Mouse (Mus musculus) spleen, adult 2 months (tissue): ENCODE measurements at regions not wholly inside any gene's neighbourhood (a gene's known extent, or its start where the extent isn't known, plus 50 kb on each side); places are given as distances from the start of the nearest gene placed in this dataset.

Source experiments
- DNase-seq, 2 experiments: peaks; one replicate each; pipeline versions ENCODE4 v3.0.0 to v3.0.0-alpha.2; 2012 to 2021; ENCODE audit warnings: low spot score in 2 of 2, low read depth in 1 of 2
- H3K27ac ChIP-seq: fragments of 200-500 bp; 2 replicates; pipeline ENCODE4 v1.5.1; 2012; ENCODE audit warnings: low read length, inconsistent platforms; ENCODE audit not compliant: insufficient read depth
- H3K27me3 ChIP-seq: fragments of 200-500 bp; 2 replicates; pipeline ENCODE4 v1.6.1; 2012; ENCODE audit warnings: mild to moderate bottlenecking, moderate library complexity, low read length, inconsistent platforms; ENCODE audit not compliant: control insufficient read depth, insufficient read depth
- H3K36me3 ChIP-seq: fragments of 200-500 bp; 2 replicates; pipeline ENCODE4 v1.6.1; 2012; ENCODE audit warnings: mild to moderate bottlenecking, low read length, inconsistent platforms; ENCODE audit not compliant: control insufficient read depth, insufficient read depth
- H3K4me1 ChIP-seq: fragments of 200-500 bp; 2 replicates; pipeline ENCODE4 v1.6.1; 2011; ENCODE audit warnings: inconsistent platforms; ENCODE audit not compliant: control insufficient read depth, insufficient read depth, insufficient read length
- H3K4me3 ChIP-seq: fragments of 200-500 bp; 2 replicates; pipeline ENCODE4 v1.5.1; 2011; ENCODE audit warnings: mild to moderate bottlenecking, inconsistent platforms; ENCODE audit not compliant: insufficient read depth, insufficient read length; ENCODE audit errors: extremely low read depth
- CTCF ChIP-seq: fragments of 200-500 bp; IDR thresholded peaks from 2 replicates; pipeline ENCODE4 v1.5.1; 2011; ENCODE audit warnings: mild to moderate bottlenecking, inconsistent platforms; ENCODE audit not compliant: insufficient read depth, insufficient read length, insufficient replicate concordance; ENCODE audit errors: extremely low read depth
- POLR2A ChIP-seq: fragments of 200-500 bp; IDR thresholded peaks from 2 replicates; pipeline ENCODE4 v1.6.1; 2011; ENCODE audit warnings: low read depth, low read length, inconsistent platforms
- WGBS: fragments of 180-500 bp; shearing (Covaris S2); methylation state at CpG from one replicate; pipeline ENCODE4 v1.1.7; 2018; 5-methylcytosine and 5-hydroxymethylcytosine counted together

GRCm38 (mm10) chr4:153200799-153201770 is 281.5 kb downstream of the Ajap1 start:
- no peaks in the 10 kb centered on the region for H3K4me1 ChIP-seq
- DNase-seq = no peak
- WGBS = 89% methylated on average over 20 of the region's 20 CpGs
- TF ChIP-seq POLR2A (no peak), CTCF (no peak)
- H3K27me3 ChIP-seq = no peaks in the 10 kb centered on the region
- H3K36me3 ChIP-seq = no peaks in the 10 kb centered on the region
- no peak overlapping the region for H3K4me3 ChIP-seq
- no peak overlapping the region for H3K27ac ChIP-seq

GRCm38 (mm10) chr4:153189485-153189884 is 293.1 kb downstream of the Ajap1 start:
- DNase-seq = no peak
- Histone ChIP-seq H3K4me1 (no peaks in the 10 kb centered on the region), H3K27me3 (no peaks in the 10 kb centered on the region), H3K27ac (no peak overlapping the region), H3K4me3 (no peak overlapping the region), H3K36me3 (no peaks in the 10 kb centered on the region)
- TF ChIP-seq POLR2A = no peak
- no peak for TF ChIP-seq CTCF
- 12% methylated on average over 8 of the region's 8 CpGs for WGBS

GRCm38 (mm10) chr4:153188504-153189031 is 294.0 kb downstream of the Ajap1 start:
- DNase-seq = no peak
- TF ChIP-seq POLR2A = no peak
- no peak for TF ChIP-seq CTCF
- H3K27ac ChIP-seq = no peak overlapping the region
- WGBS = 13% methylated on average over 14 of the region's 17 CpGs
- H3K27me3 ChIP-seq = no peaks in the 10 kb centered on the region
- no peaks in the 10 kb centered on the region for H3K4me1 ChIP-seq
- H3K4me3 ChIP-seq = no peak overlapping the region
- no peaks in the 10 kb centered on the region for H3K36me3 ChIP-seq

GRCm38 (mm10) chr4:153187959-153188503 is 294.6 kb downstream of the Ajap1 start:
- Histone ChIP-seq H3K4me1 (no peaks in the 10 kb centered on the region), H3K4me3 (no peak overlapping the region), H3K36me3 (no peaks in the 10 kb centered on the region), H3K27ac (no peak overlapping the region), H3K27me3 (no peaks in the 10 kb centered on the region)
- DNase-seq = no peak
- WGBS = 7% methylated on average over 6 of the region's 6 CpGs
- TF ChIP-seq CTCF (no peak), POLR2A (no peak)

GRCm38 (mm10) chr4:153177496-153177895 is 305.1 kb downstream of the Ajap1 start:
- H3K27ac ChIP-seq = no peak overlapping the region
- TF ChIP-seq CTCF (no peak), POLR2A (no peak)
- no peak overlapping the region for H3K4me3 ChIP-seq
- H3K36me3 ChIP-seq = no peaks in the 10 kb centered on the region
- no peak for DNase-seq
- no peaks in the 10 kb centered on the region for H3K4me1 ChIP-seq
- H3K27me3 ChIP-seq = no peaks in the 10 kb centered on the region
- 90% methylated on average over 9 of the region's 9 CpGs for WGBS

GRCm38 (mm10) chr4:153175660-153176059 is 307.0 kb downstream of the Ajap1 start:
- H3K4me3 ChIP-seq = no peak overlapping the region
- H3K4me1 ChIP-seq = no peaks in the 10 kb centered on the region
- H3K27me3 ChIP-seq = no peaks in the 10 kb centered on the region
- DNase-seq = no peak
- TF ChIP-seq POLR2A = no peak
- no peak for TF ChIP-seq CTCF
- no peak overlapping the region for H3K27ac ChIP-seq
- no peaks in the 10 kb centered on the region for H3K36me3 ChIP-seq
- 19% methylated on average over 12 of the region's 12 CpGs for WGBS

GRCm38 (mm10) chr4:153175077-153175476 is 307.5 kb downstream of the Ajap1 start:
- no peaks in the 10 kb centered on the region for H3K27me3 ChIP-seq
- TF ChIP-seq POLR2A (no peak), CTCF (no peak)
- WGBS = 76% methylated on average over 15 of the region's 15 CpGs
- H3K36me3 ChIP-seq = no peaks in the 10 kb centered on the region
- no peaks in the 10 kb centered on the region for H3K4me1 ChIP-seq
- H3K4me3 ChIP-seq = no peak overlapping the region
- DNase-seq = no peak
- no peak overlapping the region for H3K27ac ChIP-seq
